Mouse (Mus musculus) forebrain, embryonic 15.5 days (tissue): ENCODE measurements around the gene Ift80. TPM values are rescaled to one million over a fixed set of nuclear protein-coding genes. Genes with fewer than 3 reads are reported as not detected.
A peak's percentile ranks its signal among the peaks of the same experiment; 100 is the strongest.
"Not testable (repeated sequence)": the region's sequence is repeated elsewhere in the genome, so short reads cannot be mapped to it uniquely, and the experiment has no call there.

Experiments
- ATAC-seq: fragments of 200-750 bp; cut with Nextera tagmentation; replicated peaks from 2 replicates; pipeline ENCODE4 v1.8.0; 2017; ENCODE audit warnings: mild to moderate bottlenecking, moderate TSS enrichment, moderate library complexity
- H3K27ac ChIP-seq: fragments of 300-500 bp; sonication (generic); replicated peaks from 2 replicates; pipeline ENCODE4 v1.5.1; 2015; ENCODE audit warnings: mild to moderate bottlenecking, inconsistent platforms
- H3K27me3 ChIP-seq: fragments of 300-500 bp; sonication (generic); 2 replicates; pipeline ENCODE4 v1.6.1; 2015; ENCODE audit warnings: inconsistent platforms
- H3K36me3 ChIP-seq: fragments of 300-500 bp; sonication (generic); 2 replicates; pipeline ENCODE4 v1.6.1; 2015; ENCODE audit warnings: mild to moderate bottlenecking, inconsistent platforms
- H3K4me1 ChIP-seq: fragments of 300-500 bp; sonication (generic); 2 replicates; pipeline ENCODE4 v1.6.1; 2015; ENCODE audit warnings: inconsistent platforms
- H3K4me2 ChIP-seq: fragments of 300-500 bp; sonication (generic); replicated peaks from 2 replicates; pipeline ENCODE4 v1.6.1; 2015; ENCODE audit warnings: mild to moderate bottlenecking, inconsistent platforms
- H3K4me3 ChIP-seq: fragments of 300-500 bp; sonication (generic); 2 replicates; pipeline ENCODE4 v1.5.1; 2015; ENCODE audit warnings: mild to moderate bottlenecking, inconsistent platforms
- H3K9ac ChIP-seq: fragments of 300-500 bp; sonication (generic); replicated peaks from 2 replicates; pipeline ENCODE4 v1.6.1; 2015; ENCODE audit warnings: mild to moderate bottlenecking, inconsistent platforms
- H3K9me3 ChIP-seq: fragments of 300-500 bp; sonication (generic); 2 replicates; pipeline ENCODE4 v1.6.1; 2016; ENCODE audit warnings: inconsistent platforms
- WGBS: fragments of 180-500 bp; shearing (Covaris S2); methylation state at CpG from one replicate; pipeline ENCODE4 v1.1.7; 2015; ENCODE audit warnings: mixed read lengths; 5-methylcytosine and 5-hydroxymethylcytosine counted together
- polyA plus RNA-seq: library from polyadenylated mRNA; unstranded; fragments of >200 nt; fragmentation: Nextera tagmentation; extraction: Ambion mirVana; gene quantifications from 2 replicates; pipeline ENCODE4 v1.2.1, GENCODE M21; 2015

Ift80 gene
- polyA plus RNA-seq, 1 experiment from 2014 or later, result 10.9 TPM

DNA sequence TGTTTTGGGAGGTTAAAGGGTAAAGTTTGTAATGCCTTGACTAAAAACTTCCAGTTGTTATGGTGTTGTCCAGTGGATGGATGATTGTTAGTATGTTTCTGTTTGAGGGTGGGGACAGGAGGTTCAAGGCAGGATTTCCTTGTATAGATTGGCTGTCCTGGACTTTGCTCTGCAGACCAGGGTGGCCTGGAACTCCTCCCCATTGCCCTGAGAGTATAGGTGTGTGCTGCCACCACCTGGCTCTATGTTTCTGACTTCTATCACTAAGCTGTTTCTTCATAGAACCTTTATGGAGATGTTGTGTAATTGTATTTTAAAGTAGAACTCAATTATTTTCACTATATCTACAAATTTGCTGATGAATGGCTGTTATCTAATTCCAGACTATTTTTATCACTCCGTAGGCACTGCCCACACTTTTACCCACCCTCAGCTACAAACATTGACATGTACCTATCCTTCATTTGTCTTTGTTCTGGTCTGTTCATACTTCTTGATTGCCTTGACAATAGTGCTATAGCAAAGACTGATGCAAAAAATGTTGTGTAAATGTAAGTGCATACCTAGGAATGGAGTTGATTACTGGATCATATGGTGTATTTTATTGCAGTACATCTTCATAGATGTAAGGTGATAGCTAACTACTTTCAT, 21.9 kb upstream of the Ift80 start:
- Histone ChIP-seq H3K36me3 (peaks cover 48% of the 10 kb centered on the region), H3K4me2 (no peak overlapping the region), H3K9ac (no peak overlapping the region), H3K27ac (no peak overlapping the region), H3K4me3 (no peak overlapping the region), H3K4me1 (no peaks in the 10 kb centered on the region), H3K9me3 (no peaks in the 10 kb centered on the region), H3K27me3 (no peaks in the 10 kb centered on the region)
- 100% methylated on average over 1 of the region's 1 CpGs for WGBS
- no peak for ATAC-seq

- H3K27ac ChIP-seq, result no peak overlapping the region
- no peak overlapping the region for H3K4me2 ChIP-seq
- no peaks in the 10 kb centered on the region for H3K9me3 ChIP-seq
- no peaks in the 10 kb centered on the region for H3K4me1 ChIP-seq
- no peak overlapping the region for H3K4me3 ChIP-seq
- H3K36me3 ChIP-seq, result peaks cover 35% of the 10 kb centered on the region
- no peak for ATAC-seq
- no peaks in the 10 kb centered on the region for H3K27me3 ChIP-seq
- no peak overlapping the region for H3K9ac ChIP-seq
Observed at GRCm38 (mm10) chr3:69020764-69021163, 16.4 kb upstream of the Ift80 start.

GRCm38 (mm10) chr3:69020285-69020684, 15.9 kb upstream of the Ift80 start:
- 87% methylated on average over 2 of the region's 2 CpGs for WGBS
- no peak overlapping the region for H3K4me3 ChIP-seq
- H3K27me3 ChIP-seq, result no peaks in the 10 kb centered on the region
- no peak for ATAC-seq
- H3K27ac ChIP-seq, result no peak overlapping the region
- no peak overlapping the region for H3K9ac ChIP-seq
- H3K36me3 ChIP-seq, result peaks cover 31% of the 10 kb centered on the region
- H3K4me2 ChIP-seq, result no peak overlapping the region
- no peaks in the 10 kb centered on the region for H3K9me3 ChIP-seq
- no peaks in the 10 kb centered on the region for H3K4me1 ChIP-seq

DNA sequence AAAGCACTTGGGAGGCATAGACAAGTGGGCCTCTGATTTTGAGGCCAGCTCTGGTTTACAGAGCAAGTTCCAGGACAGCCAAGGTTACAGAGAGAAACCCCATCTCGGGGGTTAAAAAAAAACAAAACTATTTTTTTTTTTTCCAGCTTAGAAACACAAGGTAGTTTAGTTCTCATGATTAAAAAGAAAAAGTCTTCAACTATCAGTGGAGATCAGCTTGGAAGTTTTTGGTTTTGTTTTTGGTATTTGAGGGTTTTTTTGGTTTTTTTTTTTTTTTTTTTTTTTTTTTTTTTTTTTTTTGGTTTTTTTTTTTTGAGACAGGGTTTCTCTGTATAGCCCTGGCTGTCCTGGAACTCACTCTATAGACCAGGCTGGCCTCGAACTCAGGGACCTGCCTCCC, 14.3 kb upstream of the Ift80 start:
- ATAC-seq, result not testable (repeated sequence)

GRCm38 (mm10) chr3:69017181-69017580, 12.8 kb upstream of the Ift80 start:
- no peak overlapping the region for H3K27ac ChIP-seq
- H3K4me1 ChIP-seq, result no peaks in the 10 kb centered on the region
- WGBS, result 87% methylated on average over 3 of the region's 3 CpGs
- peaks cover 18% of the 10 kb centered on the region for H3K36me3 ChIP-seq
- H3K9ac ChIP-seq, result no peak overlapping the region
- no peaks in the 10 kb centered on the region for H3K27me3 ChIP-seq
- H3K4me3 ChIP-seq, result no peak overlapping the region
- ATAC-seq, result no peak
- no peaks in the 10 kb centered on the region for H3K9me3 ChIP-seq
- H3K4me2 ChIP-seq, result no peak overlapping the region

More for the DNA sequence above, 14.3 kb upstream of the Ift80 start:
- not testable (repeated sequence) for H3K4me3 ChIP-seq, H3K9ac ChIP-seq, H3K4me2 ChIP-seq, H3K9me3 ChIP-seq, H3K27me3 ChIP-seq, H3K27ac ChIP-seq, H3K4me1 ChIP-seq
- peaks cover 22% of the 10 kb centered on the region for H3K36me3 ChIP-seq
- 97% methylated on average over 2 of the region's 2 CpGs for WGBS

DNA sequence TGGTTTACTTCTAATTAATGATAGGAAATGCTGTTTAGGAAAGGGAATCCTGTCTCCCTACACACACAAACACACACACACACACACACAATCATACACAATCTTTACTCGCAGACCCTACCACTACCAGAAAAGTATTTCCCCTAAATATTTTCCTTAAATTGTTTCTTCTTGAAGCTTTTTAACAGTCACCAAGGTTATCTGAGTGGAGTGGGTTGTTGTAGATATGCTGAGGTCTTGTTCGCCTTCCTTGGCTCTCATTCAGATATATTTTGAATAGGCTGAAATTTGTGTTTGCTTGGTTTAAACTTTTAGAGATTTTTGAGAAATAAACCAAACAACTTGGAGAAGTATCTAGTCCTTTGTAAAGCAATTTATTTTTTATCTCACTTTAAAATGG, 4.5 kb upstream of the Ift80 start:
- H3K4me3 ChIP-seq, result no peak overlapping the region
- WGBS, result 80% methylated on average over 2 of the region's 2 CpGs
- no peaks in the 10 kb centered on the region for H3K36me3 ChIP-seq
- no peaks in the 10 kb centered on the region for H3K9me3 ChIP-seq
- no peak for ATAC-seq
- H3K27ac ChIP-seq, result no peak overlapping the region
- H3K27me3 ChIP-seq, result no peaks in the 10 kb centered on the region
- H3K9ac ChIP-seq, result no peak overlapping the region
- H3K4me2 ChIP-seq, result no peak overlapping the region
- peaks cover 17% of the 10 kb centered on the region for H3K4me1 ChIP-seq

GRCm38 (mm10) chr3:69006246-69006760, 1.9 kb upstream of the Ift80 start:
- H3K4me3 ChIP-seq, result peak overlapping the region; percentile 71
- H3K4me1 ChIP-seq, result peaks cover 24% of the 10 kb centered on the region
- H3K27ac ChIP-seq, result peak overlapping the region; percentile 87
- H3K9me3 ChIP-seq, result no peaks in the 10 kb centered on the region
- 3% methylated on average over 21 of the region's 21 CpGs for WGBS
- no peak for ATAC-seq
- H3K9ac ChIP-seq, result peak overlapping the region; percentile 78
- H3K4me2 ChIP-seq, result peak overlapping the region; percentile 91
- no peaks in the 10 kb centered on the region for H3K27me3 ChIP-seq
- no peaks in the 10 kb centered on the region for H3K36me3 ChIP-seq

GRCm38 (mm10) chr3:69005338-69006245, 1.2 kb upstream of the Ift80 start:
- H3K27ac ChIP-seq, result peak overlapping the region; percentile 87
- WGBS, result under 1% methylated on average over 72 of the region's 72 CpGs
- no peaks in the 10 kb centered on the region for H3K27me3 ChIP-seq
- peak overlapping the region; percentile 71 for H3K4me3 ChIP-seq
- H3K36me3 ChIP-seq, result no peaks in the 10 kb centered on the region
- H3K4me2 ChIP-seq, result peak overlapping the region; percentile 91
- peaks cover 24% of the 10 kb centered on the region for H3K4me1 ChIP-seq
- H3K9ac ChIP-seq, result peak overlapping the region; percentile 78
- no peaks in the 10 kb centered on the region for H3K9me3 ChIP-seq
- peak; percentile 69 for ATAC-seq

GRCm38 (mm10) chr3:69004055-69004436, 324 bp downstream of the Ift80 start:
- H3K4me2 ChIP-seq, result peak overlapping the region; percentile 47
- peak; percentile 9; the same call in 1 of the 2 replicates for ATAC-seq
- H3K9me3 ChIP-seq, result no peaks in the 10 kb centered on the region

GRCm38 (mm10) chr3:69002781-69003180, 1.6 kb downstream of the Ift80 start:
- no peaks in the 10 kb centered on the region for H3K9me3 ChIP-seq
- no peaks in the 10 kb centered on the region for H3K27me3 ChIP-seq
- no peak overlapping the region for H3K27ac ChIP-seq
- H3K4me3 ChIP-seq, result no peak overlapping the region
- 95% methylated on average over 4 of the region's 4 CpGs for WGBS
- no peak overlapping the region for H3K4me2 ChIP-seq
- no peak for ATAC-seq
- H3K9ac ChIP-seq, result no peak overlapping the region
- H3K36me3 ChIP-seq, result no peaks in the 10 kb centered on the region
- H3K4me1 ChIP-seq, result peaks cover 21% of the 10 kb centered on the region

More at GRCm38 (mm10) chr3:69004055-69004436, 324 bp downstream of the Ift80 start:
- H3K4me3 ChIP-seq, result peak overlapping the region; percentile 71
- 1% methylated on average over 7 of the region's 7 CpGs for WGBS
- peaks cover 24% of the 10 kb centered on the region for H3K4me1 ChIP-seq
- no peaks in the 10 kb centered on the region for H3K27me3 ChIP-seq
- H3K36me3 ChIP-seq, result no peaks in the 10 kb centered on the region
- H3K9ac ChIP-seq, result peak overlapping the region; percentile 78
- H3K27ac ChIP-seq, result peak overlapping the region; percentile 87

DNA sequence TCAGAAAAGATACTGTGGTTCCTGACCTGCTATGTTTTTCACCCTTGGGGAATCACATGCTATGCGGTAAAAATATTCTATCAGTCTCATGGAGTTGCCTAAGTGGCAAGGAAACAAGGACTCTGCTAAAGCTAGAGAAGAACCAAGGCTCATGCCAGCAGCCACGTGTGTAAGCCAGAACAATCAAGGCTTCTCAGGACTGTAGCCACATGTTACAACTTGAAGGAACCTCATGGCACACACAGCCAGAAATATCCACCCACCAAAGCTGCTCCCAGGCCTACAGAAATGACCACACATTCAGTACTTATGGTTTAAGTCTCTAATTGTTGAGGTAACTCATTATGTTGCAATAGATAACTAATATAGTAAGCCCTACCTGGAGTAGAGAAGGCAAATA, 17.8 kb downstream of the Ift80 start:
- no peaks in the 10 kb centered on the region for H3K9me3 ChIP-seq
- H3K27me3 ChIP-seq, result no peaks in the 10 kb centered on the region
- H3K36me3 ChIP-seq, result peaks cover 2% of the 10 kb centered on the region; the same call in 1 of the 2 replicates
- H3K27ac ChIP-seq, result no peak overlapping the region
- 90% methylated on average over 2 of the region's 2 CpGs for WGBS
- H3K4me1 ChIP-seq, result no peaks in the 10 kb centered on the region
- H3K9ac ChIP-seq, result no peak overlapping the region
- no peak overlapping the region for H3K4me3 ChIP-seq
- H3K4me2 ChIP-seq, result no peak overlapping the region
- ATAC-seq, result no peak

- Histone ChIP-seq H3K27me3 (no peaks in the 10 kb centered on the region), H3K27ac (no peak overlapping the region), H3K4me1 (no peaks in the 10 kb centered on the region), H3K36me3 (no peaks in the 10 kb centered on the region; the same call in 1 of the 2 replicates), H3K4me2 (no peak overlapping the region), H3K9ac (no peak overlapping the region), H3K9me3 (no peaks in the 10 kb centered on the region), H3K4me3 (no peak overlapping the region)
- ATAC-seq, result no peak
- 76% methylated on average over 9 of the region's 9 CpGs for WGBS
Observed at GRCm38 (mm10) chr3:68980898-68981297, 23.5 kb downstream of the Ift80 start.
